Mouse (Mus musculus): ENCODE results near the gene Spata20.

The Spata20 gene

GRCm38 (mm10) chr11:94482738-94483137 is 3.2 kb downstream of the Spata20 start:
- DNase-seq (ENCODE audit: low spot score), result no peak

GRCm38 (mm10) chr11:94481963-94482362 is 4.0 kb downstream of the Spata20 start:
- DNase-seq (ENCODE audit: low spot score), result no peak

- no peak for DNase-seq (ENCODE audit: low spot score)
Measured at GRCm38 (mm10) chr11:94480382-94480781, 5.6 kb downstream of the Spata20 start.

- no peak for DNase-seq (ENCODE audit: low spot score)
Measured at GRCm38 (mm10) chr11:94477651-94478050, 8.3 kb downstream of the Spata20 start.

GRCm38 (mm10) chr11:94475722-94476121 is 10.3 kb downstream of the Spata20 start:
- no peak for DNase-seq (ENCODE audit: low spot score)

GRCm38 (mm10) chr11:94474544-94474910 is 11.5 kb downstream of the Spata20 start:
- no peak for DNase-seq (ENCODE audit: low spot score)

- DNase-seq (ENCODE audit: low spot score), result peak; percentile 81
Measured at GRCm38 (mm10) chr11:94473707-94474543, 12.1 kb downstream of the Spata20 start, which contains the start of gene Cacna1g. TSS of gene Cacna1g (minus strand) at chr11:94474198.

- DNase-seq (ENCODE audit: low spot score), result no peak
Measured at GRCm38 (mm10) chr11:94472916-94473706, 12.9 kb downstream of the Spata20 start.

- DNase-seq (ENCODE audit: low spot score), result no peak
Measured at GRCm38 (mm10) chr11:94472585-94472915, 13.4 kb downstream of the Spata20 start.

- DNase-seq (ENCODE audit: low spot score), result no peak
Measured at GRCm38 (mm10) chr11:94471740-94472584, 14.0 kb downstream of the Spata20 start.

- no peak for DNase-seq (ENCODE audit: low spot score)
Measured at GRCm38 (mm10) chr11:94470391-94470790, 15.6 kb downstream of the Spata20 start.

GRCm38 (mm10) chr11:94469136-94470064 is 16.6 kb downstream of the Spata20 start:
- no peak for DNase-seq (ENCODE audit: low spot score)

GRCm38 (mm10) chr11:94468582-94469064 is 17.4 kb downstream of the Spata20 start:
- DNase-seq (ENCODE audit: low spot score), result no peak

- DNase-seq (ENCODE audit: low spot score), result no peak
Measured at GRCm38 (mm10) chr11:94466333-94466855, 19.6 kb downstream of the Spata20 start.

- DNase-seq (ENCODE audit: low spot score), result no peak
Measured at GRCm38 (mm10) chr11:94464170-94464569, 21.8 kb downstream of the Spata20 start.

- DNase-seq (ENCODE audit: low spot score), result no peak
Measured at GRCm38 (mm10) chr11:94461856-94462255, 24.1 kb downstream of the Spata20 start.

GRCm38 (mm10) chr11:94457001-94457400 is 29.0 kb downstream of the Spata20 start:
- no peak for DNase-seq (ENCODE audit: low spot score)

- no peak for DNase-seq (ENCODE audit: low spot score)
Measured at GRCm38 (mm10) chr11:94456347-94456746, 29.6 kb downstream of the Spata20 start.

- DNase-seq (ENCODE audit: low spot score), result no peak
Measured at GRCm38 (mm10) chr11:94455161-94455820, 30.7 kb downstream of the Spata20 start.

GRCm38 (mm10) chr11:94454756-94455155 is 31.2 kb downstream of the Spata20 start:
- DNase-seq (ENCODE audit: low spot score), result no peak
